Mouse (Mus musculus) hindbrain, embryonic 15.5 days (tissue): ENCODE measurements around the gene Tppp2. TPM values are rescaled to one million over a fixed set of nuclear protein-coding genes. Genes with fewer than 3 reads are reported as not detected.

Experiments
- ATAC-seq: fragments of 200-750 bp; cut with Nextera tagmentation; 2 replicates; pipeline ENCODE4 v1.8.0; 2017; ENCODE audit warnings: low read depth, moderate number of reproducible peaks, moderate TSS enrichment; ENCODE audit not compliant: low FRiP score
- H3K27ac ChIP-seq: fragments of 300-500 bp; sonication (generic); replicated peaks from 2 replicates; pipeline ENCODE4 v1.5.1; 2015; ENCODE audit warnings: mild to moderate bottlenecking, inconsistent platforms
- H3K27me3 ChIP-seq: fragments of 300-500 bp; sonication (generic); 2 replicates; pipeline ENCODE4 v1.6.1; 2015; ENCODE audit warnings: control low read depth, inconsistent platforms
- H3K36me3 ChIP-seq: fragments of 300-500 bp; sonication (generic); 2 replicates; pipeline ENCODE4 v1.6.1; 2015; ENCODE audit warnings: control low read depth, inconsistent platforms
- H3K4me1 ChIP-seq: fragments of 300-500 bp; sonication (generic); replicated peaks from 2 replicates; pipeline ENCODE4 v1.6.1; 2015; ENCODE audit warnings: control low read depth, inconsistent platforms
- H3K4me2 ChIP-seq: fragments of 300-500 bp; sonication (generic); 2 replicates; pipeline ENCODE4 v1.6.1; 2015; ENCODE audit warnings: moderate library complexity, mild to moderate bottlenecking, inconsistent platforms
- H3K4me3 ChIP-seq: fragments of 300-500 bp; sonication (generic); 2 replicates; pipeline ENCODE4 v1.5.1; 2015; ENCODE audit warnings: mild to moderate bottlenecking, inconsistent platforms
- H3K9ac ChIP-seq: fragments of 300-500 bp; sonication (generic); 2 replicates; pipeline ENCODE4 v1.6.1; 2015; ENCODE audit warnings: inconsistent platforms
- H3K9me3 ChIP-seq: fragments of 300-500 bp; sonication (generic); 2 replicates; pipeline ENCODE4 v1.6.1; 2016; ENCODE audit warnings: control low read depth, inconsistent platforms
- WGBS: fragments of 180-500 bp; shearing (Covaris S2); methylation state at CpG from one replicate; pipeline ENCODE4 v1.1.7; 2015; 5-methylcytosine and 5-hydroxymethylcytosine counted together
- polyA plus RNA-seq: library from polyadenylated mRNA; unstranded; fragments of >200 nt; fragmentation: Nextera tagmentation; extraction: Ambion mirVana; gene quantifications from 2 replicates; pipeline ENCODE4 v1.2.1, GENCODE M21; 2015

Gene Tppp2
- polyA plus RNA-seq, 1 experiment from 2014 or later, result not detected

DNA sequence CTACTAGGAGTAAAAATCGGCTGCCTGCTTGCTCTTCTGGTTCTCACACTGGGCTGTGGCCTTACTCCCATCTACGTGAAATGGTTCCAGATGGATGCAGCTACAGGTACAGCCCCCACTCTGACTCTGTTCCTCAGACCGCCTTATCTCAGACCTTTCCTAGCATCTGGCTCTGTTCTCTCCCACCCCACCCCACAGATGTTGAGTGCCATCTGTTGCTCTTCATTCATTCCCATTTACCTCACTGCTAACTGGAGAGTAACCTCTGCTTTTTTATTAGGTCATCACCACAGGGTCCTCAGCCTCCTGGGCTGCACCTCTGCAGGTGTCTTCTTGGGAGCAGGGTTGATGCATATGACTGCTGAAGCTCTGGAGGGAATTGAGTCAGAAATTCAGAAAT lies 24.4 kb upstream of the Tppp2 start:
- H3K27me3 ChIP-seq, result no peaks in the 10 kb centered on the region
- H3K36me3 ChIP-seq, result peaks cover 38% of the 10 kb centered on the region
- ATAC-seq, result 0 out of 2 replicates have a peak, but pooled peaks have one; percentile 2
- no peak overlapping the region for H3K9ac ChIP-seq
- H3K4me1 ChIP-seq, result no peaks in the 10 kb centered on the region
- no peaks in the 10 kb centered on the region for H3K9me3 ChIP-seq
- no peak overlapping the region for H3K4me3 ChIP-seq
- no peak overlapping the region for H3K27ac ChIP-seq
- no peak overlapping the region for H3K4me2 ChIP-seq
- WGBS, result 56% methylated on average over 3 of the region's 3 CpGs

DNA sequence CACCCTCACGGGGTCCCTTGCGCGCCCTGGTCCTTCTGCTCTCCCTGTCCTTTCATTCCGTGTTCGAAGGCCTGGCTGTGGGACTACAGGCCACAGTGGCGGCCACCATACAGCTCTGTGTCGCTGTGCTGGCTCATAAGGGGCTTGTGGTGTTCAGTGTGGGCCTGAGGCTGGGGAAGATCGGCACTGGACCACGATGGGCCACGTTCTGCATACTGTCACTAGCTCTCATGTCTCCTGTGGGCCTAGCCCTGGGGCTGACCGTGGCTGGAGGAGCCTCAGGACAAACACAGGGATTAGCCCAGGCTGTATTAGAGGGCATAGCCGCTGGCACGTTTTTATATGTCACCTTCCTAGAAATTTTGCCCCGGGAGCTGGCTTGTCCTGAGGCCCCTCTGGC lies 23.2 kb upstream of the Tppp2 start:
- H3K27ac ChIP-seq, result no peak overlapping the region
- H3K4me1 ChIP-seq, result no peaks in the 10 kb centered on the region
- H3K4me3 ChIP-seq, result no peak overlapping the region
- 0 out of 2 replicates have a peak, but pooled peaks have one; percentile 23 for ATAC-seq
- H3K9me3 ChIP-seq, result no peaks in the 10 kb centered on the region
- 83% methylated on average over 14 of the region's 14 CpGs for WGBS
- no peak overlapping the region for H3K4me2 ChIP-seq
- H3K36me3 ChIP-seq, result peaks cover 25% of the 10 kb centered on the region
- H3K9ac ChIP-seq, result no peak overlapping the region
- no peaks in the 10 kb centered on the region for H3K27me3 ChIP-seq

DNA sequence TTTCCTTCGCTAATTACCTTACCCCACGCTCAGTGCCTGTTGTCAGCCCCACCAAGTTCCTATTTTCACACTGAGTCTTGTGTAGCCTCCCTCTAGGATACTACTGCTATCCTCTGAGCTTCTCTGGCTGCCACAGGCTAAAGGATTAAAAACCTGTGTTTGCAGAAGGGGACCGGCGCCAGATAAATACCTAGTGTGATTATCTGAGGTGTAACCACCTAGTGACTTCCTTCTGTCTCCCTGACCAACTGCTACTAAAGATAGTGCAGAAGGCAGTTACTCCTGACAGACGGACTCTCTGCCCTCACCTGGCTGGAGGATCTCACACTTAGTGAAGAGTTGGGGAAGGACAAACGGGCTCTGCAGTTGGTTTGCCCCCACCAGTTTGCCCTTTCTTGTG lies 22.2 kb upstream of the Tppp2 start:
- H3K4me1 ChIP-seq, result no peaks in the 10 kb centered on the region
- no peak for ATAC-seq
- WGBS, result 86% methylated on average over 6 of the region's 6 CpGs
- no peaks in the 10 kb centered on the region for H3K9me3 ChIP-seq
- no peak overlapping the region for H3K9ac ChIP-seq
- no peak overlapping the region for H3K4me3 ChIP-seq
- H3K36me3 ChIP-seq, result peaks cover 17% of the 10 kb centered on the region
- no peak overlapping the region for H3K27ac ChIP-seq
- no peak overlapping the region for H3K4me2 ChIP-seq
- H3K27me3 ChIP-seq, result no peaks in the 10 kb centered on the region

DNA sequence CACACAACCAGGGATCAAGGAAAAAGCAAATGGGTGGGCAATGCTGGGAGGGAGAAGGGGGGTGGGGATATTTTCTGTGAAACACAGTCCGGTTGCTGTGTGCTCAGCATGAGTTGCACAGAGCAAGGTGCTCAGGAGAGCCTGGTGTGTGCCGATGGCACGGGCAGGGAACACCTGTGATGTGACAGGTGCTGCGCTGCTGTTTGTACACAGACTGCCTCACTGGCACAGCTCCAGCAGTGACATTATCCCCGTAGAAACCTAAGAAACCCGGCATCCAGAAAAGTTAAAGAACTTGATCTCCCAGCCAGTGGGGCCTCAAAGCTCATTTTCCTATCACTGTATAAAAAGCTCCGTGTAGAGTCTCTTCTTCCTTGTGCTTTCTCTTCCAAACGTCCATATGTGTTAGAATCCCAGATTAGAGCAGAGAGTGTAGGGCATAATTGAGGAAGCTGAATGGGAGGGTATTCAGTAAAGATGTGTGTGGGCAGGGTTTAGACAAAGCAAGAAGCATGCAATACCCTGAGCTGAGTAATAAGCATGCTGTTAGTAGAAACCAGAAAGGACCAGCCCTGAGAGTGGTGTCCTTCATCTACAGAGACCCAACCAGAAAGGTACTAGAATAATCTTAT lies 21.6 kb upstream of the Tppp2 start:
- no peaks in the 10 kb centered on the region for H3K27me3 ChIP-seq
- WGBS, result 77% methylated on average over 8 of the region's 8 CpGs
- no peaks in the 10 kb centered on the region for H3K4me1 ChIP-seq
- H3K36me3 ChIP-seq, result peaks cover 10% of the 10 kb centered on the region
- no peak for ATAC-seq
- no peak overlapping the region for H3K9ac ChIP-seq
- no peaks in the 10 kb centered on the region for H3K9me3 ChIP-seq
- no peak overlapping the region for H3K4me2 ChIP-seq
- H3K4me3 ChIP-seq, result no peak overlapping the region
- no peak overlapping the region for H3K27ac ChIP-seq

DNA sequence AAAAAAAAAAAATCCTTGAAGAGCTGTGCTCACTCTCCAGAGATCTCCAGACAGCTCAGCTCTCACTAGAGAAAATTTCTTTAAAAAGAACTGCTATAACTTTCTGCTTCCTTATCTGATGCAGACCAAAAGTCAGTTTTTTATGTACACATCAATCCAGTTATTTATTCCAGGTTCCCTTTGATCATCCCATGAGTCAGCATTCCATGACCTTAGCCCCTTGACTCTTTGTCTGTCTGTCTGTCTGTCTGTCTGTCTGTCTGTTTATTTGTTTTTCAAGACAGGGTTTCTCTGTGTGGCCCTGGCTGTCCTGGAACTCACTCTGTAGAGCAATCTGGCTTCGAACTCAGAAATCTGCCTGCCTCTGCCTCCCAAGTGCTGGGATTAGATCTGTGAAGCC lies 18.9 kb upstream of the Tppp2 start:
- H3K4me1 ChIP-seq, result no peaks in the 10 kb centered on the region
- H3K9ac ChIP-seq, result no peak overlapping the region
- ATAC-seq, result no peak
- no peak overlapping the region for H3K27ac ChIP-seq
- no peak overlapping the region for H3K4me2 ChIP-seq
- no peaks in the 10 kb centered on the region for H3K27me3 ChIP-seq
- no peak overlapping the region for H3K4me3 ChIP-seq
- WGBS, result 98% methylated on average over 1 of the region's 1 CpGs
- H3K36me3 ChIP-seq, result 0 out of 2 replicates have a peak, but pooled peaks cover 3% of the 10 kb centered on the region
- no peaks in the 10 kb centered on the region for H3K9me3 ChIP-seq

DNA sequence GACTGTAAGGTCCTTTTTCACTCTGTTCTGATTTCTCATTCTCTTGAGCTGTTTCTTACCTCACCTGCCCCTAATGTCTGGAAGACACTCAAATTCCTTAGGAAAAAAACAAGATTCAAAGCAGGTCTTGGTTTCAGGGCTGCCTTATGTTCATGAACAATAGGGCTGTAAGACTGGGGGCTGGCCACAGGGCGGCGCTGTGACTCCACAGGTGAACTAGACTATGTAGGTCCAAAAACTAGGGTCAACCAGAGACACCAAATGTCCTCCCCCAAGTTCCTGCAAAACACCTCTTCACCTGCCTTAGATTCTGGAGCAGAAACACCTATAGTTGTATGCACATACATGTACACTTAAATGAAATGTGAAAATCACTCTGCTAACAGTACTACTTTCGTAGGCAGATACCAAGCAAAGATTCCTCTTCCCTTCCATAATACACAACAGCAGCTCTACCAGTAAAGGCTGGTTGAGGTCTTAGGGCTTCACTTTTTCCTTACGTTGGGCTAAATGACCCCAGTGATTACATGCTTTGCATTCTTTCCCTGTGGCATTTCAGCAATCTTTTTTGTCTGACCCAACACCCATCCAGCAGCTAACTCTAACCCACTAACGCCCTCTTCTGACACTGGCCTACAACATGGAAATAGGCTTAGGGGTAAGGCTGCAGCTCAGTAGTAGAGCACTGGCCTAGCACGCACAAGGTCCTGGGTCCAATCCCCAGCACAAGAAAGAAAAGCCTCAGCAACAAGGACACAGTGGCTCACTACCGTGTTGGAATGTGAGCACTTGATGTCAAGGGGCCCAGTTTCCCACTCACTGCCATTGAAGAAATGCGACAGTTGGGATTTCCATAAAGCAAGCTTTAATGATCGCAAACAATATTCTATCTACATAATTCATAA lies 15.2 kb upstream of the Tppp2 start:
- no peaks in the 10 kb centered on the region for H3K27me3 ChIP-seq
- H3K4me1 ChIP-seq, result no peaks in the 10 kb centered on the region
- WGBS, result 60% methylated on average over 9 of the region's 9 CpGs
- ATAC-seq, result peak; percentile 81
- no peaks in the 10 kb centered on the region for H3K36me3 ChIP-seq
- no peak overlapping the region for H3K27ac ChIP-seq
- no peak overlapping the region for H3K4me2 ChIP-seq
- H3K9me3 ChIP-seq, result no peaks in the 10 kb centered on the region
- H3K4me3 ChIP-seq, result no peak overlapping the region
- no peak overlapping the region for H3K9ac ChIP-seq

DNA sequence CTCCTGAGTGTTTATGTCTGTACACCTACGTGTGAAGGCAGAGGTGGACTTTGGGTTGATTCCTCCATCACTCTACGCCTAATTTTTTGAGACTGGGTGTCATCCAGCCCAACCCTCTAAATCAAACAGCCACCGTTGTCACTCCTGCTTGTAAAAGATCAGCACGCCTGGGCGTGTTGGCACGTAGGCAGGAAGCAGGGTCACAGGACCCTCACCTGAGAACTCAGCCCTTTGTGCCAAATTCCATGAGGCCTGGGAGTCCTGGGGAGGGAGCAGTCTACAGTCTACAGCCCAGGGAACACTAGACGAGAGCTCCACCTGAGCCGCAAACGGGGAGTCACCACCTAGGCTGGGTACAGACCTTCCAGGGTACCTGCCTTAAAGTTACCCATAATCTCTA lies 14.4 kb upstream of the Tppp2 start:
- 94% methylated on average over 9 of the region's 9 CpGs for WGBS
- no peak overlapping the region for H3K27ac ChIP-seq
- no peaks in the 10 kb centered on the region for H3K27me3 ChIP-seq
- no peak overlapping the region for H3K4me2 ChIP-seq
- no peaks in the 10 kb centered on the region for H3K4me1 ChIP-seq
- H3K4me3 ChIP-seq, result no peak overlapping the region
- no peak overlapping the region for H3K9ac ChIP-seq
- no peak for ATAC-seq
- H3K9me3 ChIP-seq, result no peaks in the 10 kb centered on the region
- no peaks in the 10 kb centered on the region for H3K36me3 ChIP-seq

DNA sequence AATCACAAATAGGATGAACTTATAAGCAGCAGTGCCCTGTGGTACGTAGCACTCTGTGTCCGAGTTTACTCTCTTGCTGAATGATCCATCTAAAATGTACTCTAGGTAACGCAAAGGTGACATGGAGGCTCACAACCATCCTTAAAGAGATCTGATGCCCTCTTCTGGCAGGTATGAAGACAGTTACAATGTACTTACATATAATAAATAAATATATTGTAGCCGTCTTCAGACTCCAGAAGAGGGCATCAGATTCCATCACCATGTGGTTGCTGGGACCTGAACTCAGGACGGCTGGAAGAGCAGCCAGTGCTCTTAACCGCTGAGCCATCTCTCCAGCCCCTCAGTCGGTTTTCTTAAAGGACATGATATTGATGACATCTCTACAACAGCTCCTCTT lies 13.5 kb upstream of the Tppp2 start:
- no peak overlapping the region for H3K4me3 ChIP-seq
- no peaks in the 10 kb centered on the region for H3K9me3 ChIP-seq
- no peak for ATAC-seq
- 71% methylated on average over 7 of the region's 7 CpGs for WGBS
- no peaks in the 10 kb centered on the region for H3K27me3 ChIP-seq
- no peak overlapping the region for H3K9ac ChIP-seq
- no peak overlapping the region for H3K27ac ChIP-seq
- no peaks in the 10 kb centered on the region for H3K4me1 ChIP-seq
- H3K4me2 ChIP-seq, result no peak overlapping the region
- no peaks in the 10 kb centered on the region for H3K36me3 ChIP-seq

DNA sequence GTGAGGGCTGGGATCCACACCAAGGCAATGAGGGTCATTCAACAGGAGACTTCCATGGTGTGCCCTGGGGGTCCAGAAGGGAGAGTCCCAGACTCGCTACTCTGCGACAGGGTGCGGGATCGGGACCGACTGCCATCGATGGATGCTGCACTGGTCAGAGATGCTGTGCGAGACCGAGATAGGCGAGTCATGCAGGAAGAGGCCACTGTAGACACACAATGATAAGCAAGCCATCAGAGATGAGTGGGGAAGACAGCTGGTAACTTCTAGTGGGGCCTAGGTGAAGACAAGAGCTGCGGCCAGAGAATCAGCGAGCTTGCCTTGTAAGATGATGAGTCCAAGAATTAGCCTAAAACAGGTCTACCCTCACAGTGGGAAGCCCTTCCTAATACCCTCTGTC lies 12.1 kb upstream of the Tppp2 start:
- no peak for ATAC-seq
- no peak overlapping the region for H3K4me2 ChIP-seq
- WGBS, result 96% methylated on average over 11 of the region's 11 CpGs

DNA sequence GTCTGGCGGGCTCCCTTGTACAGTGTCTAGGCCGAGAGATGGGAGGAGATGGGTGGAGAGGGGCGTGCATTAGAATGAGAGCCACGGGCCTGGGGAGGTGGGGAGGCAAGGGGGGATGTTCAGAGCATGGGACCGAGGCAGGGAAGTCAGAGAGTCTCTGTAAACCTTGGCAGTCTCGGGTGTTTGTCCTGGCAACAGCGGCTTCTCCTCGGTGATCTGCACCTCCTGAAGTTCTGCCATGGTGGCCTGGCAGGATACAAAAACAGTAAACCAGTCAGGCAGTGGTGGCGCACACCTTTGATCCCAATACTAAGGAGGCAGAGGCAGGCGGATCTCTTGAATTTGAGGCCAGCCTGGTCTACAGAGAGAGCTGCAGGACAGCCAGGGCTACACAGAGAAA lies 6.9 kb upstream of the Tppp2 start:
- H3K4me1 ChIP-seq, result peaks cover 19% of the 10 kb centered on the region
- no peaks in the 10 kb centered on the region for H3K36me3 ChIP-seq
- H3K27me3 ChIP-seq, result no peaks in the 10 kb centered on the region
- H3K27ac ChIP-seq, result no peak overlapping the region
- 84% methylated on average over 10 of the region's 10 CpGs for WGBS
- peak overlapping the region; percentile 61; the same call in 1 of the 2 replicates for H3K4me3 ChIP-seq
- ATAC-seq, result no peak
- no peak overlapping the region for H3K9ac ChIP-seq
- H3K4me2 ChIP-seq, result peak overlapping the region; percentile 95
- no peaks in the 10 kb centered on the region for H3K9me3 ChIP-seq

More for the DNA sequence above, 12.1 kb upstream of the Tppp2 start:
- Histone ChIP-seq H3K9ac (no peak overlapping the region), H3K36me3 (no peaks in the 10 kb centered on the region), H3K4me1 (no peaks in the 10 kb centered on the region), H3K27ac (no peak overlapping the region), H3K9me3 (no peaks in the 10 kb centered on the region), H3K4me3 (no peak overlapping the region), H3K27me3 (no peaks in the 10 kb centered on the region)

DNA sequence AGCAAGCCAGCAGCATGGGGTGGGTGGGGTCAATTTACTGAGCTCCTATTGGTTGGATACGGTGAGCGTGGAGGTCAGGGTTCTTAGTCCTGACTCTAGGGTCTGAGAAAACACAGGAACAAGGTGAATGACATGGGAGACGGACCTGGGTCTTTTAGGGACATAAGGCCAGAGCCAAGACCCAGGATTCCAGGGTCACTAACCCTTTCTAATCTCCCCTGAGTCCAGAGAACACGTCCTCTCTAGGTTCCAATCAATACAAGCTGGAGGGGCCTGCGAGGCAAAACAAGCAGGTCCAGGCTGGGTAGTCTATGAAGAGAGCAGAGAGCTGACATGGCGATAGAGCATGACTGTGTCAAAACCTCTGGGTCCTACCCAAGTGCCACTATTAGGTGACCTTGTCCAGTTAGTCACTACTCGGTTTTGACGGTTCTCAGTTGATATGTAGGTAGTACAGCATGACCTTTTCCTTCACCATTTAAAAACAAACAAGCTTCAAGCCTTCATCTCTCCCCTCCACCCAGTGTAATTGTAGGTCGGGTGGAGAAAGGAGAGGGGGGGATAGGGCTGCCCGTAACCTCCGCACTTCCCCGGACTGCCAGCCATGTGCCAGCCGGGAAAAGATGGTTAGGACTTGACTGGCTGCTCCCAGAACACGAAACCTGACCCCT lies 5.7 kb upstream of the Tppp2 start:
- peak; percentile 27 for ATAC-seq
- WGBS, result 6% methylated on average over 14 of the region's 14 CpGs

More for the DNA sequence above, 5.7 kb upstream of the Tppp2 start:
- Histone ChIP-seq H3K4me2 (peak overlapping the region; percentile 95), H3K27ac (peak overlapping the region; percentile 80), H3K9ac (peak overlapping the region; percentile 70), H3K27me3 (no peaks in the 10 kb centered on the region), H3K4me3 (peak overlapping the region; percentile 61), H3K9me3 (no peaks in the 10 kb centered on the region), H3K36me3 (no peaks in the 10 kb centered on the region), H3K4me1 (peaks cover 19% of the 10 kb centered on the region)
